Mouse (Mus musculus) intestine, embryonic 16.5 days (tissue): ENCODE data around the gene Nol11. TPM values are rescaled to one million over a fixed set of nuclear protein-coding genes. Genes with fewer than 3 reads are reported as not detected.
A peak's percentile ranks its signal among the peaks of the same experiment; 100 is the strongest.

Source experiments
- ATAC-seq: fragments of 200-750 bp; cut with Nextera tagmentation; 2 replicates; pipeline ENCODE4 v1.8.0; 2017; ENCODE audit warnings: moderate TSS enrichment, moderate library complexity
- H3K27ac ChIP-seq: fragments of 300-500 bp; sonication (generic); 2 replicates; pipeline ENCODE4 v1.5.1; 2014; ENCODE audit warnings: mild to moderate bottlenecking, low read length
- H3K27me3 ChIP-seq: fragments of 300-500 bp; sonication (generic); replicated peaks from 2 replicates; pipeline ENCODE4 v1.6.1; 2014; ENCODE audit warnings: low read length, control low read depth, mixed read lengths; ENCODE audit not compliant: control insufficient read depth, insufficient read depth
- H3K36me3 ChIP-seq: fragments of 300-500 bp; sonication (generic); 2 replicates; pipeline ENCODE4 v1.6.1; 2014; ENCODE audit warnings: low read length, control low read depth; ENCODE audit not compliant: control insufficient read depth, insufficient read depth
- H3K4me1 ChIP-seq: fragments of 300-500 bp; sonication (generic); 2 replicates; pipeline ENCODE4 v1.6.1; 2014; ENCODE audit warnings: low read length, control low read depth, mixed read lengths; ENCODE audit not compliant: control insufficient read depth, insufficient read depth
- H3K4me2 ChIP-seq: fragments of 300-500 bp; sonication (generic); 2 replicates; pipeline ENCODE4 v1.6.1; 2014; ENCODE audit warnings: low read depth, low read length, control low read depth
- H3K4me3 ChIP-seq: fragments of 300-500 bp; sonication (generic); 2 replicates; pipeline ENCODE4 v1.5.1; 2014; ENCODE audit warnings: mild to moderate bottlenecking, low read length
- H3K9ac ChIP-seq: fragments of 300-500 bp; sonication (generic); 2 replicates; pipeline ENCODE4 v1.6.1; 2014; ENCODE audit warnings: low read depth, low read length
- H3K9me3 ChIP-seq: fragments of 300-500 bp; sonication (generic); 2 replicates; pipeline ENCODE4 v1.6.1; 2016; ENCODE audit warnings: low read length, control low read depth; ENCODE audit not compliant: control insufficient read depth
- WGBS: fragments of 180-500 bp; shearing (Covaris S2); extraction: QIAGEN DNeasy Blood & Tissue Kit; methylation state at CpG from one replicate; pipeline ENCODE4 v1.1.7; 2014; 5-methylcytosine and 5-hydroxymethylcytosine counted together
- polyA plus RNA-seq: library from polyadenylated mRNA; unstranded; fragments of >200 nt; fragmentation: Nextera tagmentation; extraction: Ambion mirVana; gene quantifications from 2 replicates; pipeline ENCODE4 v1.2.1, GENCODE M21; 2015

The Nol11 gene
- 36.9 and 43.0 TPM in 2 replicates for polyA plus RNA-seq

DNA sequence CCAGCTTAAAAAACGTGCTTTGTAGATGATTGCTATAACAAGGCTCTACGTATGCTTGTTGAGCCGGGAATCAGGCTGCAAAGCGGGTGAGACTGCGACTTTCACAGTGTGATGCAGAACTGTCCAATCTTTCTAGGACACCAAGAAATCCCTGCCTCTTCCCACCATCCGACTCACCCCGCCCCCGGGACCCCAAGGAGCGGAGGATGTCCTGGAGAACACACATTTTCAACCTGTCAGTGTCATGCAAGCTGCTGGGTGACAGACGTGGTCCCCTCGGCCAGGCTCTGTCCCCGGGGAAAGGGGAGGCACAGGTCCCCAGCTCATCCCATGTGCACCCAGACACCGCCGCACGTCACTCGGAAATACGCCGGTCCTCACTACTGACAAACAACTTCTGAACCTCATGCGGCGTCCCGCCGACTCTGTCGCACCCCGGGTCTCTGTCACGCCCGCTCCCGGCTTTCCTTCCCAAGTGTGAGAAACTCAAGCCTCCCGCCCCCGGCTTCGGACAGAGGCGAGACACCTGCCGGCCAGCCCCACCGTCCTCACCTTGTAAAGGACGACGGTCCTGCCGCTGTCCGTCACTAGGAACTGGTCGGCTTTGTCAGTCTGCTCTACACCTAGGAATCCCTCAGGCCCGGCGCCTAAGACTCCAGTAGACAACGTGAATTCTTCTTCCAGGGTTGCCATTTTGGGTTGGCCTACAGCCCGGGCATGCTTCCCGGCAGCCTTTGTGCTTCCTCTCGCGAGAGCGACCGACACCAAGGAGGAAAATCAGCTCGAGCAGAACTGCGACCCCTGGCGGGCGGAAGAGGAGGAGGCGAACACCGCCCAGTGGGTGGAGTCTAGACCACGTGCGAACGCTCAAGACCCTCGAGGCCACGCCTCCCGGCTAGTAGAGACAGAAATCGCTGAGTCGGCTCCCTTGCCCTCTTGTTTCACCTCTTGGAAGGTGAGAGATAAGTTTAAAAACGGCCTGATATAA, at the start of gene Nol11:
Gene Nol11, minus strand, starts transcription at position 817 of the 988 bp plus-strand sequence.
- peak; percentile 94 for ATAC-seq
- Histone ChIP-seq H3K9me3 (no peaks in the 10 kb centered on the region), H3K4me2 (peak within 1 kb of the TSS; percentile 79), H3K36me3 (peaks cover 3% of the 10 kb centered on the region; the same call in 1 of the 2 replicates), H3K27me3 (no peaks in the 10 kb centered on the region), H3K27ac (peak within 1 kb of the TSS; percentile 60; the same call in 1 of the 2 replicates), H3K4me3 (peak within 1 kb of the TSS; percentile 84), H3K4me1 (peaks cover 3% of the 10 kb centered on the region; the same call in 1 of the 2 replicates), H3K9ac (peak within 1 kb of the TSS; percentile 92)
- under 1% methylated on average over 62 of the region's 62 CpGs for WGBS

DNA sequence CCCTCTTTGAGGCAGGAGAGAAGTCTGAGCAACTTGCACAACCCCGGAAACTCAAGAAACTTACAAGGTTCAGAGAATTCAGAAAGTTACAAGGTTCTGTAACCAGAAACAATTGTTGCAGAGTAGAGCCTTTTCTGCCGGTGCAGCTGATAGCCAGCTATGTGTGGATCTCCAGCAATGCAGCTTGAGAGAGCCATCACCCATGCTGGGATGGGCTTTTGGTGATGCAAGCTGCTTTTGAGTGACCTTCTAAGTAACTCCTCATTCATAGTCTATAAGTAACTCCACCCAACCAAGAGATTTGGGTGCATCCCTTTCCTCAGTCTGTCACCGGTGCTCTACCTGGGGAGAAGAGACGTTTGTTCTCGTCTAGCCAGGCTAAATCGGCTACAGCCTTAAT, 49.3 kb upstream of the Nol11 start:
- Histone ChIP-seq H3K9ac (no peak overlapping the region), H3K36me3 (no peaks in the 10 kb centered on the region), H3K9me3 (no peaks in the 10 kb centered on the region), H3K4me3 (no peak overlapping the region), H3K4me1 (no peaks in the 10 kb centered on the region), H3K27me3 (no peaks in the 10 kb centered on the region), H3K4me2 (no peak overlapping the region), H3K27ac (no peak overlapping the region)
- WGBS: 90% methylated on average over 6 of the region's 6 CpGs
- ATAC-seq: no peak

GRCm38 (mm10) chr11:107237532-107237931, 48.4 kb upstream of the Nol11 start:
- Histone ChIP-seq H3K27ac (no peak overlapping the region), H3K4me3 (no peak overlapping the region), H3K4me2 (no peak overlapping the region), H3K36me3 (no peaks in the 10 kb centered on the region), H3K27me3 (no peaks in the 10 kb centered on the region), H3K4me1 (no peaks in the 10 kb centered on the region), H3K9ac (no peak overlapping the region), H3K9me3 (no peaks in the 10 kb centered on the region)
- no peak for ATAC-seq
- WGBS: 79% methylated on average over 4 of the region's 4 CpGs

DNA sequence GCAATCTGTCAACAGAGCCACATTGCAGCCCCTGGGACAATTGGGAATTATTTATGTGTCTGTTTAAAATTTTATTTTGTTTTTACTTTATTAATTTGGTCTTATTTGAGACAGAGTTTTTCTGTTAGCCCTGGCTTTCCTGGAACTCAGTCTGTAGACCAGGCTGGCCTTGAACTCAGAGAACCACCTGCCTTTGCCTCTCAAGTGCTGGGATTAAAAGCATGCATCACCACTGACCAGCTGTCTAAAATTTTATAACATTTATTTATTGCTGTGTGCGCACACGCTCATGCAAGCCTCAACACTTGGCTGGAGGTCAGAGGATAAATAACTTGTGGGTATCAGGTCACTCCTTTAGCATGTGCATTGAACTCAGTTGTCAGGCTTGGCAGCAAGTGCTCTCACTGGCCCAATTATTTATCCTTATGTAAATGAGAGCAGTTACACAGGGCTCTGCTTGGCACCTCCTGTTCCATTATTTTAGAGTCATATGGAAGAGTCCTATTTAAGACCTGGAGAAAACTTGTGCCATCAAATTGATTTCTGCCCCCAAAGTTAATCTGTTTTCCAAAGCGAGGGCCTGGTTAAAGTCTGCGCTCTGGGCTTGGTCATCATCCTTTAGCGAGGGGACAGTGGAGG, 44.2 kb upstream of the Nol11 start:
- H3K36me3 ChIP-seq: no peaks in the 10 kb centered on the region; the same call in 1 of the 2 replicates
- ATAC-seq: no peak
- no peaks in the 10 kb centered on the region for H3K4me1 ChIP-seq
- 89% methylated on average over 5 of the region's 5 CpGs for WGBS
- H3K27me3 ChIP-seq: no peaks in the 10 kb centered on the region
- H3K4me3 ChIP-seq: no peak overlapping the region
- no peak overlapping the region for H3K4me2 ChIP-seq
- no peak overlapping the region for H3K9ac ChIP-seq
- H3K27ac ChIP-seq: no peak overlapping the region
- H3K9me3 ChIP-seq: peaks cover 4% of the 10 kb centered on the region; the same call in 1 of the 2 replicates

DNA sequence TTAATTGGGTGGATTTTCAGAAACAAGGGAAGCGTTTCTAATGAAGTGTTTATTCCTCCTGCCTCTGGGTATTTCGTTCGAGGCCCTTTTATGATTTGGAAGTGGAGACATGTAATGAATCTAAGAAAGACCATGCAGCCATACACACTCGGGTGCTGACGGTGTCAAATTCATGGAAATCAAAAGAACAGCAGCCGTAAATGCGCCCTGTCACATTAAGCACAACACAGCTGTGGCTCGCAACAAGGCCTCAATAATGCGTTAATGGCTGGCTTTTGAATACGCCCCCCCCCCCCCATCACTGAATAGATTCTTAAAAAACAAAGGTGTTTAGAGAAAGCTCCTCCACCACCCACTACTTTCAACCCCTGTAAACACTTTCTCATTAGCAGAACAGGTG, 40.9 kb upstream of the Nol11 start:
- Histone ChIP-seq H3K27me3 (no peaks in the 10 kb centered on the region), H3K9me3 (peaks cover 4% of the 10 kb centered on the region; the same call in 1 of the 2 replicates), H3K4me1 (no peaks in the 10 kb centered on the region), H3K4me2 (no peak overlapping the region), H3K27ac (no peak overlapping the region), H3K4me3 (no peak overlapping the region), H3K9ac (no peak overlapping the region), H3K36me3 (no peaks in the 10 kb centered on the region; the same call in 1 of the 2 replicates)
- 77% methylated on average over 10 of the region's 10 CpGs for WGBS
- ATAC-seq: no peak

- no peak for ATAC-seq
Observed at GRCm38 (mm10) chr11:107226431-107226830, 37.2 kb upstream of the Nol11 start.

GRCm38 (mm10) chr11:107226013-107226412, 36.8 kb upstream of the Nol11 start:
- 93% methylated on average over 10 of the region's 10 CpGs for WGBS
- Histone ChIP-seq H3K9ac (no peak overlapping the region), H3K27me3 (no peaks in the 10 kb centered on the region)

More at GRCm38 (mm10) chr11:107226431-107226830, 37.2 kb upstream of the Nol11 start:
- Histone ChIP-seq H3K27ac (no peak overlapping the region), H3K27me3 (no peaks in the 10 kb centered on the region), H3K4me2 (no peak overlapping the region), H3K36me3 (no peaks in the 10 kb centered on the region), H3K9ac (no peak overlapping the region), H3K4me1 (no peaks in the 10 kb centered on the region), H3K9me3 (peaks cover 1% of the 10 kb centered on the region; the same call in 1 of the 2 replicates), H3K4me3 (no peak overlapping the region)
- WGBS: 74% methylated on average over 1 of the region's 1 CpGs

GRCm38 (mm10) chr11:107225301-107225700, 36.1 kb upstream of the Nol11 start:
- Histone ChIP-seq H3K9me3 (no peaks in the 10 kb centered on the region), H3K36me3 (no peaks in the 10 kb centered on the region), H3K4me3 (no peak overlapping the region), H3K27me3 (no peaks in the 10 kb centered on the region), H3K4me2 (no peak overlapping the region), H3K9ac (no peak overlapping the region), H3K27ac (no peak overlapping the region), H3K4me1 (no peaks in the 10 kb centered on the region)
- ATAC-seq: no peak
- 84% methylated on average over 5 of the region's 5 CpGs for WGBS

More at GRCm38 (mm10) chr11:107226013-107226412, 36.8 kb upstream of the Nol11 start:
- no peak for ATAC-seq
- Histone ChIP-seq H3K36me3 (no peaks in the 10 kb centered on the region), H3K9me3 (no peaks in the 10 kb centered on the region), H3K27ac (no peak overlapping the region), H3K4me3 (no peak overlapping the region), H3K4me1 (no peaks in the 10 kb centered on the region), H3K4me2 (no peak overlapping the region)

- Histone ChIP-seq H3K36me3 (no peaks in the 10 kb centered on the region), H3K4me1 (no peaks in the 10 kb centered on the region), H3K4me2 (no peak overlapping the region), H3K4me3 (no peak overlapping the region), H3K9ac (no peak overlapping the region), H3K27ac (no peak overlapping the region), H3K27me3 (no peaks in the 10 kb centered on the region), H3K9me3 (no peaks in the 10 kb centered on the region)
- peak; percentile 64 for ATAC-seq
- WGBS: 50% methylated on average over 8 of the region's 8 CpGs
Observed at GRCm38 (mm10) chr11:107223667-107224214, 34.6 kb upstream of the Nol11 start.
